Mouse (Mus musculus) thymus, adult 2 months (tissue): ENCODE measurements around the gene Sftpd. TPM values are rescaled to one million over a fixed set of nuclear protein-coding genes. Genes with fewer than 3 reads are reported as not detected.

Experiments
- DNase-seq: peaks from one replicate; pipeline ENCODE4 v3.0.0; 2021
- H3K27ac ChIP-seq: fragments of 200-500 bp; 2 replicates; pipeline ENCODE4 v1.5.1; 2012; ENCODE audit warnings: low read length, control low read depth; ENCODE audit not compliant: control insufficient read depth, insufficient read depth
- H3K27me3 ChIP-seq: fragments of 200-500 bp; 2 replicates; pipeline ENCODE4 v1.6.1; 2012; ENCODE audit warnings: mild to moderate bottlenecking, low read length, moderate library complexity, mixed read lengths; ENCODE audit not compliant: control insufficient read depth, insufficient read depth
- H3K36me3 ChIP-seq: fragments of 200-500 bp; 2 replicates; pipeline ENCODE4 v1.6.1; 2012; ENCODE audit warnings: mild to moderate bottlenecking, low read length, moderate library complexity; ENCODE audit not compliant: control insufficient read depth, insufficient read depth
- H3K4me1 ChIP-seq: fragments of 200-500 bp; replicated peaks from 2 replicates; pipeline ENCODE4 v1.6.1; 2012; ENCODE audit warnings: low read length; ENCODE audit not compliant: control insufficient read depth, insufficient read depth
- H3K4me3 ChIP-seq: fragments of 200-500 bp; 2 replicates; pipeline ENCODE4 v1.5.1; 2012; ENCODE audit warnings: mild to moderate bottlenecking, low read length, control low read depth, moderate library complexity; ENCODE audit not compliant: control insufficient read depth, insufficient read depth
- CTCF ChIP-seq: fragments of 200-500 bp; IDR thresholded peaks from 2 replicates; pipeline ENCODE4 v1.5.1; 2012; ENCODE audit warnings: mild to moderate bottlenecking, control low read depth, low read length, moderate library complexity, borderline replicate concordance; ENCODE audit not compliant: control insufficient read depth, poor library complexity, insufficient read depth; ENCODE audit errors: extremely low read depth
- POLR2A ChIP-seq: fragments of 200-500 bp; IDR thresholded peaks from 2 replicates; pipeline ENCODE4 v1.6.1; 2012; ENCODE audit warnings: mild to moderate bottlenecking, low read length, control low read depth, moderate library complexity; ENCODE audit not compliant: control insufficient read depth, poor library complexity, insufficient read depth; ENCODE audit errors: extremely low read depth
- WGBS: fragments of 180-500 bp; shearing (Covaris S2); methylation state at CpG from one replicate; pipeline ENCODE4 v1.1.7; 2018; 5-methylcytosine and 5-hydroxymethylcytosine counted together
- polyA plus RNA-seq: library from polyadenylated mRNA; depleted of rRNA; stranded (reverse); fragments of >200 nt; gene quantifications from 2 replicates; pipeline ENCODE4 v1.2.3, GENCODE M21; 2012; rRNA removed

Sftpd gene
- 0.64 and 0.71 TPM in 2 replicates for polyA plus RNA-seq

GRCm38 (mm10) chr14:41185059-41185821 is at the start of gene Sftpd:
Gene Sftpd (minus strand): TSS chr14:41185149.
- TF ChIP-seq CTCF = no peak
- no peak for TF ChIP-seq POLR2A
- no peak for DNase-seq
- Histone ChIP-seq H3K27me3 (no peaks in the 10 kb centered on the region), H3K27ac (no peak within 1 kb of the TSS), H3K4me3 (no peak within 1 kb of the TSS), H3K36me3 (no peaks in the 10 kb centered on the region), H3K4me1 (no peaks in the 10 kb centered on the region)
- 77% methylated on average over 4 of the region's 4 CpGs for WGBS

DNA sequence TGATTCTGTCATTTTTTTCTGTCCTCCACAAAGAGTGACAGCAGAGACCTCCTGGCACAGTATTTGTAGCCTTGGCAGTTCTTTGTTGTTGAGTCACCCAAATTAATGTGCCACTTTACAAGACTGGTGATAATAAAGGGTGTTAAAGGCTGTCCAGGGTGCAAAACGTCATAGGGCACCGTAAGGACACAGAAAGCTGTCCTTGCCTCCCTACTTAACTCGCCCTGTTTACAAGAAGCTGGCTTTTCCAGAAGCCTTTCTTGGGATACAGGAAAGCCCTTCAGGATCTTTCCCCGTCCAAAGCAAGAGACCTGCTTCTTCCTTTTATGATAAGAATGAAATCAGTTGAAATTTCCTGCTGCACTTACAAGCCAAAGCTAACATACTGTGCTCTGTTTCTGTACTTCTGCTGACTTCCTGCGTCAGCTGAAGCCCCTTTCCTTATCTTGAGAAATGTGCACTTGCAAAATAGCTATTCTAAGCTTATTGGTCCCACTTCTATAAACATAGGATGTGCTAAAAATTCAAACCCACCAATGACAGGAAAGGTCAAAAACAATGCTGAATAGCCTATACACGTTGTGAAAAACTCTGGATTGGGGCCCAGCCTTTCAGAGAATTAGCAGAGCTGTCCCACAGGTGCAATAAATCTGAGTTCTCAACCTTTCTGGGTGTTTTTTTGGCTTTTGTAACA is 13.2 kb upstream of the Sftpd start:
- H3K36me3 ChIP-seq = no peaks in the 10 kb centered on the region
- H3K4me3 ChIP-seq = no peak overlapping the region
- 39% methylated on average over 6 of the region's 6 CpGs for WGBS
- H3K27me3 ChIP-seq = no peaks in the 10 kb centered on the region
- no peak for DNase-seq
- TF ChIP-seq POLR2A (no peak), CTCF (no peak)
- H3K4me1 ChIP-seq = no peaks in the 10 kb centered on the region
- H3K27ac ChIP-seq = no peak overlapping the region

GRCm38 (mm10) chr14:41189496-41189895 is 4.5 kb upstream of the Sftpd start:
- WGBS = 95% methylated on average over 2 of the region's 2 CpGs
- TF ChIP-seq CTCF (no peak), POLR2A (no peak)
- Histone ChIP-seq H3K4me3 (no peak overlapping the region), H3K27me3 (no peaks in the 10 kb centered on the region), H3K27ac (no peak overlapping the region), H3K4me1 (no peaks in the 10 kb centered on the region), H3K36me3 (no peaks in the 10 kb centered on the region)
- no peak for DNase-seq

DNA sequence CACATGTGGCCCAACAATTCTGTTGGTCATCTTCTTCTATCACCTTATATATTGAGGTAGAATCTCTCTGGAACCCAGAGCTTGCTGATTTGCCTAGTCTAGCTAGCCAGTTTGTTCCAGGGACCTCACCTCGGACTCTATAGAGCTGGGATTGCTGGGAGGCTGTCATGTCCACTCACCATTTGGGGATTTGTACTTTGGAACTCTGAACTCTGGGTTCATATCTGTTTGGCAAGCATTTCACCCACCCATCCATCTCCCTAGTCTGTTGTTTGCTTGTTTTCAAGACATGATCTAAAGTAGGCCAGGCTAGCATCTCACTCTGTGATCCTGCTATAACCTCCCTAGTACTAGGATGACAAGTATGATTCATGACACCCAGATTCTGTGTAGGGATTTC is 10.1 kb downstream of the Sftpd start:
- TF ChIP-seq CTCF (no peak), POLR2A (no peak)
- DNase-seq = no peak
- no peaks in the 10 kb centered on the region for H3K4me1 ChIP-seq
- no peaks in the 10 kb centered on the region for H3K27me3 ChIP-seq
- no peaks in the 10 kb centered on the region for H3K36me3 ChIP-seq
- H3K4me3 ChIP-seq = no peak overlapping the region
- 78% methylated on average over 1 of the region's 1 CpGs for WGBS
- no peak overlapping the region for H3K27ac ChIP-seq

DNA sequence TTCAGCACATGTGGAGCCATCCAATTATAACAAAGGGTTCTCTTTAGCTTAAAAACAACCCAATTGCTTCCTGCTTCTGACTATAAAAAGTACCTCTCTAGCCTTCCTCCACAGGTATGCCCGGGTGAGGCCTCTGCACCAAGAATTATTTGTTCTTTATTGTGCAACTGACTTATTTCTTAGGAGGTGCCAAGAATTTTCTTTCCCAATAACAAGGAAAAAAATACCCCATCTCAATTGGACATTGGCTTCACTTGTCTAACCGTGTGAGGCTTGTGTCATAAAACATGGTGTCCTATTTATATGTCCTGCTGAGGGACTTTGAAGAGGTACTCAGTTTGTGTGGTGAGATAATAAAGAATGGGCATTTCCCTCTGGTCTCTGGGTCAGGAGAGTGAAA is 14.4 kb downstream of the Sftpd start:
- Histone ChIP-seq H3K27ac (no peak overlapping the region), H3K4me1 (no peaks in the 10 kb centered on the region), H3K4me3 (no peak overlapping the region), H3K36me3 (no peaks in the 10 kb centered on the region), H3K27me3 (no peaks in the 10 kb centered on the region)
- no peak for DNase-seq
- TF ChIP-seq POLR2A = no peak
- no peak for TF ChIP-seq CTCF
- WGBS = 81% methylated on average over 2 of the region's 2 CpGs

DNA sequence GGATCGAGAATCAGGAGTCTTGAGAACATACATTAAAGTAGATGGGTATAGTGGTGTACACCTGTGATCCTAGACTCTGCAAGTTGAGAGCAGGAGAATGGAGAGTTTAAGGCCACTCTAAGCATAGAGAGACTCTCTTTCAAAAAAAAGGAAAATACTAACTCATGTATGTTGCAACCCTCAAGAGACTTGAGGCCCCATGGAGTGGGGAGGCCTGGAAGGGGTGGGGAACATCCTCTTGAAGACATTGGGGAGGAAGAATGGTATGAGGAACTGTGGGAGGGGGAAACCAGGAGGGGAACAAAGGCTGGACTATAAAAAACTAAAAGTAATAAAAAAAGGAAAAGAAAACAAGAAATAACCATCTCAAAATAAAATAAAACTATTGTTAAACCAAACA is 16.4 kb downstream of the Sftpd start:
- H3K27ac ChIP-seq = no peak overlapping the region
- no peak overlapping the region for H3K4me3 ChIP-seq
- DNase-seq = no peak
- no peak for TF ChIP-seq POLR2A
- no peak for TF ChIP-seq CTCF
- no peaks in the 10 kb centered on the region for H3K4me1 ChIP-seq
- H3K36me3 ChIP-seq = no peaks in the 10 kb centered on the region
- 95% methylated on average over 1 of the region's 1 CpGs for WGBS
- H3K27me3 ChIP-seq = no peaks in the 10 kb centered on the region
